Mouse (Mus musculus) megakaryocyte, embryonic 14.5 days (primary cell): ENCODE data around the gene Dyrk1a.

Experiments used
- FLI1 ChIP-seq: IDR thresholded peaks from 2 replicates; pipeline ENCODE4 v1.6.1; 2012; ENCODE audit warnings: low read length, inconsistent platforms, mixed read lengths
- GATA1 ChIP-seq: IDR thresholded peaks from 3 replicates; pipeline ENCODE4 v1.6.1; 2012; ENCODE audit warnings: mixed read lengths, low read length, inconsistent platforms, borderline replicate concordance

GRCm38 (mm10) chr16:94524691-94525090 is 45.1 kb upstream of the Dyrk1a start:
- TF ChIP-seq GATA1 (no peak), FLI1 (no peak)
